Mouse (Mus musculus): ENCODE data around the gene Adam22. TPM values are rescaled to one million over a fixed set of nuclear protein-coding genes. Genes with fewer than 3 reads are reported as not detected.

Adam22 gene
- polyA plus RNA-seq, 1 experiment, result not detected

- TF ChIP-seq GATA1 (IDR thresholded peaks at IDR 0.05; ENCODE audit: low read length) (no peak), TAL1 (IDR thresholded peaks at IDR 0.05; ENCODE audit: low read length) (no peak)
- no peaks in the 10 kb centered on the region for H3K27me3 ChIP-seq (ENCODE audit: control insufficient read depth)
- no peaks in the 10 kb centered on the region for H3K9me3 ChIP-seq (ENCODE audit: control insufficient read depth, low read length)
- H3K36me3 ChIP-seq (ENCODE audit: control insufficient read depth), result no peaks in the 10 kb centered on the region
- H3K4me1 ChIP-seq (ENCODE audit: control insufficient read depth), result no peaks in the 10 kb centered on the region
- no peak overlapping the region for H3K4me3 ChIP-seq (replicated peaks)
Observed at GRCm38 (mm10) chr5:8145473-8145872, 222.5 kb downstream of the Adam22 start.

- no peaks in the 10 kb centered on the region for H3K9me3 ChIP-seq (ENCODE audit: control insufficient read depth, low read length)
- TF ChIP-seq TAL1 (IDR thresholded peaks at IDR 0.05; ENCODE audit: low read length) (no peak), GATA1 (IDR thresholded peaks at IDR 0.05; ENCODE audit: low read length) (no peak)
- H3K36me3 ChIP-seq (ENCODE audit: control insufficient read depth), result no peaks in the 10 kb centered on the region
- H3K4me3 ChIP-seq (replicated peaks), result no peak overlapping the region
- H3K4me1 ChIP-seq (ENCODE audit: control insufficient read depth), result no peaks in the 10 kb centered on the region
- H3K27me3 ChIP-seq (ENCODE audit: control insufficient read depth), result no peaks in the 10 kb centered on the region
Observed at GRCm38 (mm10) chr5:8132546-8132945, 235.4 kb downstream of the Adam22 start.

GRCm38 (mm10) chr5:8131918-8132317 lies 236.0 kb downstream of the Adam22 start:
- Histone ChIP-seq H3K4me1 (ENCODE audit: control insufficient read depth) (no peaks in the 10 kb centered on the region), H3K36me3 (ENCODE audit: control insufficient read depth) (no peaks in the 10 kb centered on the region), H3K4me3 (replicated peaks) (no peak overlapping the region), H3K9me3 (ENCODE audit: control insufficient read depth, low read length) (peaks cover 3% of the 10 kb centered on the region; the same call in 1 of the 2 replicates), H3K27me3 (ENCODE audit: control insufficient read depth) (no peaks in the 10 kb centered on the region)
- TF ChIP-seq TAL1 (IDR thresholded peaks at IDR 0.05; ENCODE audit: low read length), result no peak
- TF ChIP-seq GATA1 (IDR thresholded peaks at IDR 0.05; ENCODE audit: low read length), result no peak

GRCm38 (mm10) chr5:8129750-8130149 lies 238.2 kb downstream of the Adam22 start:
- H3K4me1 ChIP-seq (ENCODE audit: control insufficient read depth), result no peaks in the 10 kb centered on the region
- TF ChIP-seq GATA1 (IDR thresholded peaks at IDR 0.05; ENCODE audit: low read length) (no peak), TAL1 (IDR thresholded peaks at IDR 0.05; ENCODE audit: low read length) (no peak)
- no peaks in the 10 kb centered on the region for H3K36me3 ChIP-seq (ENCODE audit: control insufficient read depth)
- H3K27me3 ChIP-seq (ENCODE audit: control insufficient read depth), result no peaks in the 10 kb centered on the region
- peaks cover 3% of the 10 kb centered on the region; the same call in 1 of the 2 replicates for H3K9me3 ChIP-seq (ENCODE audit: control insufficient read depth, low read length)
- no peak overlapping the region for H3K4me3 ChIP-seq (replicated peaks)

GRCm38 (mm10) chr5:8120926-8121325 lies 247.0 kb downstream of the Adam22 start:
- TF ChIP-seq TAL1 (IDR thresholded peaks at IDR 0.05; ENCODE audit: low read length), result no peak
- no peak for TF ChIP-seq GATA1 (IDR thresholded peaks at IDR 0.05; ENCODE audit: low read length)
- Histone ChIP-seq H3K4me1 (ENCODE audit: control insufficient read depth) (no peaks in the 10 kb centered on the region), H3K9me3 (ENCODE audit: control insufficient read depth, low read length) (no peaks in the 10 kb centered on the region; the same call in 1 of the 2 replicates), H3K27me3 (ENCODE audit: control insufficient read depth) (no peaks in the 10 kb centered on the region), H3K36me3 (ENCODE audit: control insufficient read depth) (no peaks in the 10 kb centered on the region), H3K4me3 (replicated peaks) (no peak overlapping the region)

- H3K36me3 ChIP-seq (ENCODE audit: control insufficient read depth), result no peaks in the 10 kb centered on the region
- no peaks in the 10 kb centered on the region for H3K4me1 ChIP-seq (ENCODE audit: control insufficient read depth)
- H3K27me3 ChIP-seq (ENCODE audit: control insufficient read depth), result no peaks in the 10 kb centered on the region
- no peak for TF ChIP-seq TAL1 (IDR thresholded peaks at IDR 0.05; ENCODE audit: low read length)
- no peak for TF ChIP-seq GATA1 (IDR thresholded peaks at IDR 0.05; ENCODE audit: low read length)
- no peak overlapping the region for H3K4me3 ChIP-seq (replicated peaks)
- H3K9me3 ChIP-seq (ENCODE audit: control insufficient read depth, low read length), result no peaks in the 10 kb centered on the region; the same call in 1 of the 2 replicates
Observed at GRCm38 (mm10) chr5:8120087-8120486, 247.9 kb downstream of the Adam22 start.

GRCm38 (mm10) chr5:8116561-8117168 lies 251.3 kb downstream of the Adam22 start:
- no peaks in the 10 kb centered on the region for H3K36me3 ChIP-seq (ENCODE audit: control insufficient read depth)

GRCm38 (mm10) chr5:8112246-8112645 lies 255.7 kb downstream of the Adam22 start:
- Histone ChIP-seq H3K9me3 (ENCODE audit: control insufficient read depth, low read length) (no peaks in the 10 kb centered on the region), H3K36me3 (ENCODE audit: control insufficient read depth) (no peaks in the 10 kb centered on the region), H3K4me3 (replicated peaks) (no peak overlapping the region), H3K27me3 (ENCODE audit: control insufficient read depth) (no peaks in the 10 kb centered on the region), H3K4me1 (ENCODE audit: control insufficient read depth) (no peaks in the 10 kb centered on the region)
- TF ChIP-seq GATA1 (IDR thresholded peaks at IDR 0.05; ENCODE audit: low read length), result no peak
- no peak for TF ChIP-seq TAL1 (IDR thresholded peaks at IDR 0.05; ENCODE audit: low read length)

More at GRCm38 (mm10) chr5:8116561-8117168, 251.3 kb downstream of the Adam22 start:
- H3K4me1 ChIP-seq (ENCODE audit: control insufficient read depth), result no peaks in the 10 kb centered on the region
- no peaks in the 10 kb centered on the region for H3K27me3 ChIP-seq (ENCODE audit: control insufficient read depth)
- H3K4me3 ChIP-seq (replicated peaks), result no peak overlapping the region
- no peak for TF ChIP-seq TAL1 (IDR thresholded peaks at IDR 0.05; ENCODE audit: low read length)
- no peak for TF ChIP-seq GATA1 (IDR thresholded peaks at IDR 0.05; ENCODE audit: low read length)
- no peaks in the 10 kb centered on the region for H3K9me3 ChIP-seq (ENCODE audit: control insufficient read depth, low read length)

- Histone ChIP-seq H3K36me3 (ENCODE audit: control insufficient read depth) (no peaks in the 10 kb centered on the region), H3K4me3 (replicated peaks) (no peak overlapping the region), H3K9me3 (ENCODE audit: control insufficient read depth, low read length) (no peaks in the 10 kb centered on the region), H3K4me1 (ENCODE audit: control insufficient read depth) (no peaks in the 10 kb centered on the region), H3K27me3 (ENCODE audit: control insufficient read depth) (no peaks in the 10 kb centered on the region)
- TF ChIP-seq GATA1 (IDR thresholded peaks at IDR 0.05; ENCODE audit: low read length), result no peak
- TF ChIP-seq TAL1 (IDR thresholded peaks at IDR 0.05; ENCODE audit: low read length), result no peak
Observed at GRCm38 (mm10) chr5:8111691-8112090, 256.3 kb downstream of the Adam22 start.

- no peak overlapping the region for H3K4me3 ChIP-seq (replicated peaks)
- no peaks in the 10 kb centered on the region for H3K4me1 ChIP-seq (ENCODE audit: control insufficient read depth)
- no peaks in the 10 kb centered on the region for H3K27me3 ChIP-seq (ENCODE audit: control insufficient read depth)
- TF ChIP-seq GATA1 (IDR thresholded peaks at IDR 0.05; ENCODE audit: low read length) (no peak), TAL1 (IDR thresholded peaks at IDR 0.05; ENCODE audit: low read length) (no peak)
- no peaks in the 10 kb centered on the region for H3K36me3 ChIP-seq (ENCODE audit: control insufficient read depth)
- no peaks in the 10 kb centered on the region for H3K9me3 ChIP-seq (ENCODE audit: control insufficient read depth, low read length)
Observed at GRCm38 (mm10) chr5:8095689-8096088, 272.3 kb downstream of the Adam22 start.

Measured in erythroblast, embryonic 14.5 days (primary cell).